ENCODE assay signal across 24 mouse cellular contexts in genomic region chr1:64551908-64552307, GRCm38 (mm10). TPM values are rescaled to one million over a fixed set of nuclear protein-coding genes. Genes with fewer than 3 reads are reported as not detected.
DNase-seq lines count a peak whose midpoint lies in the region; ATAC-seq and TF ChIP-seq lines count a peak whose summit lies in the region.
"Had no signal": no experiment of that assay in that cellular context is flagged by ENCODE, and none has a peak within 500 bp of the region (broad histone marks: within the 10 kb centered on the region; RNA-seq: fewer than 3 reads in every experiment).

No protein-coding gene starts in this region.

- 44% methylated on average over 2 of the region's 2 CpGs for WGBS in liver, postnatal 0 days (ENCODE audit: insufficient replicate concordance)

- peaks cover 9% of the 10 kb centered on the region for H3K36me3 ChIP-seq in liver, postnatal 0 days (replicated peaks; ENCODE audit: insufficient read depth, low read length)

- no peaks in the 10 kb centered on the region for H3K4me1 ChIP-seq in liver, postnatal 0 days (ENCODE audit: insufficient read depth)
- H3K4me1 ChIP-seq: embryonic facial prominence, embryonic 10.5 days; embryonic facial prominence, embryonic 13.5 days; forebrain, embryonic 10.5 days; forebrain, embryonic 13.5 days; hindbrain, embryonic 12.5 days; hindbrain, embryonic 15.5 days had no signal

- H3K27ac ChIP-seq in liver, postnatal 0 days (ENCODE audit: low read depth): no peak overlapping the region
- H3K27ac ChIP-seq: embryonic facial prominence, embryonic 10.5 days; embryonic facial prominence, embryonic 13.5 days; forebrain, embryonic 10.5 days; forebrain, embryonic 13.5 days; hindbrain, embryonic 12.5 days; hindbrain, embryonic 15.5 days had no signal

- H3K27me3 ChIP-seq in liver, postnatal 0 days (ENCODE audit: insufficient read depth, low read length): no peaks in the 10 kb centered on the region
- H3K27me3 ChIP-seq: embryonic facial prominence, embryonic 13.5 days; forebrain, embryonic 13.5 days; hindbrain, embryonic 12.5 days; hindbrain, embryonic 15.5 days had no signal

- intact Hi-C loops in gastrocnemius, postnatal 36 days (cut with DNase I): no loop called here

- H3K4me2 ChIP-seq in liver, postnatal 0 days (ENCODE audit: low read depth, low read length): no peak overlapping the region
- H3K4me2 ChIP-seq: embryonic facial prominence, embryonic 13.5 days; forebrain, embryonic 13.5 days; heart, embryonic 11.5 days; hindbrain, embryonic 12.5 days; hindbrain, embryonic 15.5 days had no signal

- peak; percentile 28 to 68 for DNase-seq in adrenal gland, adult (ENCODE audit: inconsistent age in 2 of 2, low spot score in 1 of 2)
- DNase-seq in adrenal gland, postnatal 4 days (ENCODE audit: low spot score in 2 of 2): no peak
- DNase-seq in retina, postnatal 1 day: peak; percentile 30
- no peak for DNase-seq in retina, embryonic 14.5 days (ENCODE audit: low spot score)
- DNase-seq in NIH3T3 (ENCODE audit: low read depth): peak; percentile 61
- DNase-seq in gastrocnemius, postnatal 36 days: no peak
- DNase-seq in liver, postnatal 0 days: no peak
- DNase-seq: cerebellum, adult 11 months; cerebellum, adult 2 months; cerebellum, adult 9-11 months; cerebellum, postnatal 25 days; embryo, embryonic 11 days; gastrocnemius, postnatal 10 days; heart, adult 11 months had no signal

- no peak for TF ChIP-seq CTCF in liver, postnatal 0 days (IDR thresholded peaks at IDR 0.05; ENCODE audit: low read depth)

- ATAC-seq in liver, postnatal 0 days: no peak
- ATAC-seq: CD4-positive, CD25-positive, alpha-beta regulatory T cell, adult 4 months; forebrain, embryonic 13.5 days; forebrain, embryonic 16.5 days; intestine, postnatal 0 days had no signal

- no peaks in the 10 kb centered on the region for H3K9me3 ChIP-seq in liver, postnatal 0 days (ENCODE audit: low read length)
- H3K9me3 ChIP-seq: embryonic facial prominence, embryonic 10.5 days; embryonic facial prominence, embryonic 13.5 days; forebrain, embryonic 10.5 days; forebrain, embryonic 13.5 days; hindbrain, embryonic 12.5 days; hindbrain, embryonic 15.5 days had no signal

- H3K4me3 ChIP-seq in liver, postnatal 0 days (ENCODE audit: low read depth, low read length): no peak overlapping the region
- H3K4me3 ChIP-seq: embryonic facial prominence, embryonic 10.5 days; embryonic facial prominence, embryonic 13.5 days; forebrain, embryonic 10.5 days; forebrain, embryonic 13.5 days; hindbrain, embryonic 12.5 days; hindbrain, embryonic 15.5 days had no signal

- no peak for TF ChIP-seq EP300 in liver, postnatal 0 days (IDR thresholded peaks at IDR 0.05; ENCODE audit: low read depth)

- no peak overlapping the region for H3K9ac ChIP-seq in liver, postnatal 0 days (replicated peaks)
- H3K9ac ChIP-seq: embryonic facial prominence, embryonic 13.5 days; forebrain, embryonic 13.5 days; hindbrain, embryonic 12.5 days; hindbrain, embryonic 15.5 days had no signal

RNA-seq across cellular contexts. Expression of gene Creb1, which starts 19.5 kb away (rescaled TPM):
- total RNA-seq in adrenal gland, postnatal 4 days (2021): 10 to 100 TPM; 39.9 to 44.4 TPM
- total RNA-seq in gastrocnemius, postnatal 36 days (2021): 10 to 100 TPM; 14.7 to 17.6 TPM
- 5.2 and 5.9 TPM in 2 replicates for polyA plus RNA-seq in liver, postnatal 0 days (2015; fragmentation: Nextera tagmentation; extraction: Ambion mirVana)

Comparison
In these comparisons a context has a peak if more than half of its experiments do, and no peak if none do; other contexts are left out.
1. DNase-seq: peak in adrenal gland, adult (2 of 2), retina, postnatal 1 day (single experiment) and NIH3T3 (single experiment); none in adrenal gland, postnatal 4 days (0 of 2), retina, embryonic 14.5 days (single experiment), gastrocnemius, postnatal 36 days (0 of 2) and liver, postnatal 0 days (single experiment).